Mouse (Mus musculus) liver, embryonic 14.5 days (tissue): ENCODE measurements at regions not wholly inside any gene's neighbourhood (a gene's known extent, or its start where the extent isn't known, plus 50 kb on each side); places are given as distances from the start of the nearest gene placed in this dataset.

Experiments used
- CTCF ChIP-seq: IDR thresholded peaks from 2 replicates; pipeline ENCODE4 v1.5.1; 2016; ENCODE audit warnings: antibody characterized with exemption, low read depth, control low read depth
- EP300 ChIP-seq: IDR thresholded peaks from 2 replicates; pipeline ENCODE4 v1.6.1; 2016; ENCODE audit warnings: antibody characterized with exemption, low read depth

- TF ChIP-seq EP300 (no peak), CTCF (no peak)
Measured at GRCm38 (mm10) chr1:185519811-185520210, 65.2 kb downstream of the Slc30a10 start.
